Mouse (Mus musculus) megakaryocyte, embryonic 14.5 days (primary cell): ENCODE results near the gene Tmem150b.

Experiments
- FLI1 ChIP-seq: IDR thresholded peaks from 2 replicates; pipeline ENCODE4 v1.6.1; 2012; ENCODE audit warnings: low read length, inconsistent platforms, mixed read lengths
- GATA1 ChIP-seq: IDR thresholded peaks from 3 replicates; pipeline ENCODE4 v1.6.1; 2012; ENCODE audit warnings: mixed read lengths, low read length, inconsistent platforms, borderline replicate concordance

GRCm38 (mm10) chr7:4764946-4765710 lies 40.1 kb upstream of the Tmem150b start:
- TF ChIP-seq FLI1 (no peak), GATA1 (no peak)
